In genomic region chr2:160357442-160357841, GRCm38 (mm10) we compare ENCODE assay signal across 35 mouse cellular contexts. TPM values are rescaled to one million over a fixed set of nuclear protein-coding genes. Genes with fewer than 3 reads are reported as not detected.
A peak's percentile ranks its signal among the peaks of the same experiment; 100 is the strongest.
DNase-seq lines count a peak whose midpoint lies in the region; ATAC-seq and TF ChIP-seq lines count a peak whose summit lies in the region.
"Had no signal": no experiment of that assay in that cellular context is flagged by ENCODE, and none has a peak within 500 bp of the region (broad histone marks: within the 10 kb centered on the region; RNA-seq: fewer than 3 reads in every experiment).

No protein-coding gene starts in this region.

- peak; percentile 31; the same call in 1 of the 2 replicates for ATAC-seq in forebrain, embryonic 13.5 days
- no peak for ATAC-seq in forebrain, embryonic 16.5 days
- peak; percentile 43; the same call in 1 of the 2 replicates for ATAC-seq in kidney, embryonic 16.5 days (ENCODE audit: low FRiP score, low TSS enrichment)
- ATAC-seq in neural tube, embryonic 11.5 days (ENCODE audit: insufficient read depth, low FRiP score, low TSS enrichment): peak; percentile 65
- ATAC-seq in neural tube, embryonic 15.5 days (ENCODE audit: low FRiP score): no peak
- ATAC-seq: Patski had no signal

- H3K4me2 ChIP-seq in forebrain, embryonic 13.5 days: no peak overlapping the region
- H3K4me2 ChIP-seq in forebrain, embryonic 16.5 days (ENCODE audit: low read length): no peak overlapping the region
- no peak overlapping the region for H3K4me2 ChIP-seq in kidney, embryonic 16.5 days (replicated peaks; ENCODE audit: low read depth, low read length)
- H3K4me2 ChIP-seq in neural tube, embryonic 11.5 days (ENCODE audit: low read depth): no peak overlapping the region
- H3K4me2 ChIP-seq in neural tube, embryonic 15.5 days: no peak overlapping the region
- H3K4me2 ChIP-seq: embryonic facial prominence, embryonic 15.5 days; forebrain, embryonic 12.5 days; heart, embryonic 11.5 days; hindbrain, embryonic 13.5 days; limb, embryonic 15.5 days; stomach, embryonic 15.5 days had no signal

- no peak for TF ChIP-seq POLR2A in kidney, adult 2 months (IDR thresholded peaks at IDR 0.05; ENCODE audit: low read depth, low read length)

- no peaks in the 10 kb centered on the region for H3K9me3 ChIP-seq in forebrain, embryonic 13.5 days (replicated peaks)
- H3K9me3 ChIP-seq in forebrain, embryonic 16.5 days (ENCODE audit: control insufficient read depth, low read length): no peaks in the 10 kb centered on the region
- no peaks in the 10 kb centered on the region for H3K9me3 ChIP-seq in kidney, embryonic 16.5 days (ENCODE audit: low read length)
- H3K9me3 ChIP-seq in neural tube, embryonic 11.5 days (ENCODE audit: control insufficient read depth, low read length): no peaks in the 10 kb centered on the region
- H3K9me3 ChIP-seq in neural tube, embryonic 15.5 days (replicated peaks): no peaks in the 10 kb centered on the region
- H3K9me3 ChIP-seq: embryonic facial prominence, embryonic 10.5 days; embryonic facial prominence, embryonic 15.5 days; forebrain, embryonic 12.5 days; hindbrain, embryonic 13.5 days; limb, embryonic 15.5 days; stomach, embryonic 15.5 days had no signal

- H3K36me3 ChIP-seq in forebrain, embryonic 13.5 days (ENCODE audit: poor library complexity, severe bottlenecking): no peaks in the 10 kb centered on the region
- no peaks in the 10 kb centered on the region for H3K36me3 ChIP-seq in forebrain, embryonic 16.5 days (ENCODE audit: control insufficient read depth, insufficient read depth)
- H3K36me3 ChIP-seq in kidney, embryonic 16.5 days (ENCODE audit: insufficient read depth, low read length): no peaks in the 10 kb centered on the region
- no peaks in the 10 kb centered on the region; the same call in 1 of the 2 replicates for H3K36me3 ChIP-seq in kidney, adult 2 months (ENCODE audit: control insufficient read depth, insufficient read depth, low read length)
- no peaks in the 10 kb centered on the region for H3K36me3 ChIP-seq in neural tube, embryonic 11.5 days (ENCODE audit: control insufficient read depth, insufficient read depth, low read length)
- H3K36me3 ChIP-seq in neural tube, embryonic 15.5 days: no peaks in the 10 kb centered on the region
- H3K36me3 ChIP-seq: embryonic facial prominence, embryonic 10.5 days; embryonic facial prominence, embryonic 15.5 days; forebrain, embryonic 12.5 days; hindbrain, embryonic 13.5 days; limb, embryonic 15.5 days; stomach, embryonic 15.5 days had no signal

- H3K4me1 ChIP-seq in forebrain, embryonic 13.5 days: peaks cover 5% of the 10 kb centered on the region; the same call in 1 of the 2 replicates
- peaks cover 4% of the 10 kb centered on the region; the same call in 1 of the 2 replicates for H3K4me1 ChIP-seq in forebrain, embryonic 16.5 days (replicated peaks; ENCODE audit: control insufficient read depth, insufficient read depth, low read length)
- 0 out of 2 replicates have a peak, but pooled peaks cover 2% of the 10 kb centered on the region for H3K4me1 ChIP-seq in kidney, embryonic 16.5 days (ENCODE audit: insufficient read depth, low read length)
- H3K4me1 ChIP-seq in kidney, adult 2 months (ENCODE audit: control insufficient read depth, insufficient read depth, low read length): no peaks in the 10 kb centered on the region
- H3K4me1 ChIP-seq in neural tube, embryonic 11.5 days (ENCODE audit: control insufficient read depth, insufficient read depth, low read length): no peaks in the 10 kb centered on the region; the same call in 1 of the 2 replicates
- H3K4me1 ChIP-seq in neural tube, embryonic 15.5 days: 0 out of 2 replicates have a peak, but pooled peaks cover 18% of the 10 kb centered on the region
- H3K4me1 ChIP-seq: stomach, embryonic 15.5 days had no signal

- no peak overlapping the region for H3K27ac ChIP-seq in forebrain, embryonic 13.5 days
- H3K27ac ChIP-seq in forebrain, embryonic 16.5 days (ENCODE audit: low read length): no peak overlapping the region
- H3K27ac ChIP-seq in kidney, embryonic 16.5 days (ENCODE audit: low read length): no peak overlapping the region
- H3K27ac ChIP-seq in kidney, adult 2 months (ENCODE audit: insufficient read depth, low read depth, low read length): no peak overlapping the region
- H3K27ac ChIP-seq in neural tube, embryonic 11.5 days (ENCODE audit: low read depth, low read length): no peak overlapping the region
- no peak overlapping the region for H3K27ac ChIP-seq in neural tube, embryonic 15.5 days (replicated peaks)
- H3K27ac ChIP-seq: embryonic facial prominence, embryonic 10.5 days; embryonic facial prominence, embryonic 15.5 days; forebrain, embryonic 12.5 days; gastrocnemius, adult 2 months; hindbrain, embryonic 13.5 days; kidney, postnatal 0 days; left cerebral cortex, adult 2 months; limb, embryonic 15.5 days; liver, embryonic 14.5 days; macrophage; stomach, embryonic 15.5 days had no signal

- H3K4me3 ChIP-seq in forebrain, embryonic 13.5 days: no peak overlapping the region
- H3K4me3 ChIP-seq in forebrain, embryonic 16.5 days (replicated peaks; ENCODE audit: low read length): no peak overlapping the region
- H3K4me3 ChIP-seq in kidney, embryonic 16.5 days (ENCODE audit: low read length): no peak overlapping the region
- H3K4me3 ChIP-seq in kidney, adult 2 months (ENCODE audit: insufficient read depth, low read depth, low read length): no peak overlapping the region
- H3K4me3 ChIP-seq in neural tube, embryonic 11.5 days (ENCODE audit: low read depth, low read length): no peak overlapping the region
- H3K4me3 ChIP-seq in neural tube, embryonic 15.5 days (replicated peaks): no peak overlapping the region
- H3K4me3 ChIP-seq: embryonic facial prominence, embryonic 10.5 days; embryonic facial prominence, embryonic 15.5 days; forebrain, embryonic 12.5 days; gastrocnemius, adult 2 months; hindbrain, embryonic 13.5 days; left cerebral cortex, adult 2 months; limb, embryonic 15.5 days; stomach, embryonic 15.5 days had no signal

- H3K27me3 ChIP-seq in forebrain, embryonic 13.5 days: peaks cover 51% of the 10 kb centered on the region
- H3K27me3 ChIP-seq in forebrain, embryonic 16.5 days (replicated peaks; ENCODE audit: control insufficient read depth, insufficient read depth, low read length): peaks cover 38% of the 10 kb centered on the region
- peaks cover 49% of the 10 kb centered on the region for H3K27me3 ChIP-seq in kidney, embryonic 16.5 days (ENCODE audit: insufficient read depth, low read length)
- no peaks in the 10 kb centered on the region for H3K27me3 ChIP-seq in kidney, adult 2 months (replicated peaks; ENCODE audit: control insufficient read depth, insufficient read depth, low read length)
- peaks cover 42% of the 10 kb centered on the region for H3K27me3 ChIP-seq in neural tube, embryonic 11.5 days (ENCODE audit: control insufficient read depth, insufficient read depth, low read length)
- peaks cover 67% of the 10 kb centered on the region for H3K27me3 ChIP-seq in neural tube, embryonic 15.5 days (replicated peaks)
- H3K27me3 ChIP-seq: Patski had no signal

- no peak for TF ChIP-seq CTCF in kidney, adult 2 months (conservative IDR thresholded peaks at IDR 0.05; ENCODE audit: insufficient read depth, insufficient read length, low read depth, low read length)

- 54% methylated on average over 4 of the region's 4 CpGs for WGBS in forebrain, embryonic 13.5 days
- 50% methylated on average over 4 of the region's 4 CpGs for WGBS in forebrain, embryonic 16.5 days
- WGBS in kidney, embryonic 16.5 days: 20% methylated on average over 4 of the region's 4 CpGs
- 74% methylated on average over 4 of the region's 4 CpGs for WGBS in kidney, adult 2 months
- 35% methylated on average over 4 of the region's 4 CpGs for WGBS in neural tube, embryonic 11.5 days
- 33% methylated on average over 4 of the region's 4 CpGs for WGBS in neural tube, embryonic 15.5 days

- DNase-seq in kidney, adult 2 months: no peak
- no peak for DNase-seq in neural tube, embryonic 11.5 days (ENCODE audit: low spot score)
- no peak for DNase-seq in layer of hippocampus, postnatal 36 days
- DNase-seq: adrenal gland, postnatal 10 days; cerebellum, adult 11 months; cerebellum, adult 9-10 months; cerebellum, postnatal 36 days; gastrocnemius, adult 2 months; gastrocnemius, postnatal 36 days; heart, adult 18-20 months; heart, postnatal 36 days; layer of hippocampus, adult 9-11 months; lung, adult 2 months; lung, postnatal 10 days; right cerebral cortex, postnatal 25 days had no signal

- no peak overlapping the region for H3K9ac ChIP-seq in forebrain, embryonic 13.5 days
- no peak overlapping the region for H3K9ac ChIP-seq in forebrain, embryonic 16.5 days (replicated peaks; ENCODE audit: low read depth, low read length)
- H3K9ac ChIP-seq in kidney, embryonic 16.5 days (replicated peaks; ENCODE audit: low read length): no peak overlapping the region
- no peak overlapping the region for H3K9ac ChIP-seq in neural tube, embryonic 11.5 days (ENCODE audit: low read length)
- H3K9ac ChIP-seq in neural tube, embryonic 15.5 days (replicated peaks): no peak overlapping the region
- H3K9ac ChIP-seq: embryonic facial prominence, embryonic 15.5 days; forebrain, embryonic 12.5 days; hindbrain, embryonic 13.5 days; limb, embryonic 15.5 days; liver, embryonic 14.5 days; stomach, embryonic 15.5 days had no signal

RNA-seq across cellular contexts. Expression of gene Mafb, which starts 9.4 kb away (rescaled TPM):
- 7.8 and 8.5 TPM in 2 replicates for polyA plus RNA-seq in forebrain, embryonic 13.5 days (2015; fragmentation: Nextera tagmentation; extraction: Ambion mirVana)
- 14.9 and 16.4 TPM in 2 replicates for polyA plus RNA-seq in forebrain, embryonic 16.5 days (2015; fragmentation: Nextera tagmentation; extraction: Ambion mirVana)
- polyA plus RNA-seq in kidney, embryonic 16.5 days (2015; fragmentation: Nextera tagmentation; extraction: Ambion mirVana): 31.4 and 35.8 TPM in 2 replicates
- 8.0 and 8.5 TPM in 2 replicates for polyA plus RNA-seq in kidney, adult 2 months (2012; rRNA removed)
- polyA plus RNA-seq in neural tube, embryonic 11.5 days (2014; fragmentation: Nextera tagmentation; extraction: Ambion mirVana): 11.6 and 13.3 TPM in 2 replicates
- polyA plus RNA-seq in neural tube, embryonic 15.5 days (2015; fragmentation: Nextera tagmentation; extraction: Ambion mirVana): 20.1 and 22.9 TPM in 2 replicates
- 10 to 100 TPM; 13.8 to 14.3 TPM for total RNA-seq in layer of hippocampus, postnatal 36 days (2021)
- total RNA-seq: MEL had no signal

RNA-seq across cellular contexts. Expression of gene Gm826, which starts 23.5 kb away (rescaled TPM):
- 0.31 TPM in 1 of 2 replicates, not detected in the other for polyA plus RNA-seq in forebrain, embryonic 13.5 days (2015; fragmentation: Nextera tagmentation; extraction: Ambion mirVana)
- not detected in 2 replicates for polyA plus RNA-seq in forebrain, embryonic 16.5 days (2015; fragmentation: Nextera tagmentation; extraction: Ambion mirVana)
- polyA plus RNA-seq in kidney, embryonic 16.5 days (2015; fragmentation: Nextera tagmentation; extraction: Ambion mirVana): 0.67 and 0.91 TPM in 2 replicates
- 0.25 and 0.41 TPM in 2 replicates for polyA plus RNA-seq in kidney, adult 2 months (2012; rRNA removed)
- not detected in 2 replicates for polyA plus RNA-seq in neural tube, embryonic 11.5 days (2014; fragmentation: Nextera tagmentation; extraction: Ambion mirVana)
- 0.42 TPM in 1 of 2 replicates, not detected in the other for polyA plus RNA-seq in neural tube, embryonic 15.5 days (2015; fragmentation: Nextera tagmentation; extraction: Ambion mirVana)
- not detected for total RNA-seq in layer of hippocampus, postnatal 36 days (2021)
- total RNA-seq: left cerebral cortex, adult 2 months; left cerebral cortex, postnatal 25 days; megakaryocyte-erythroid progenitor cell, adult 5-6 weeks; MEL had no signal
- polyA plus RNA-seq: hindbrain, embryonic 13.5 days; neural tube, embryonic 14.5 days had no signal

Comparison
In these comparisons a context has a peak if more than half of its experiments do, and no peak if none do; other contexts are left out.
1. ATAC-seq: peak in forebrain, embryonic 13.5 days (single experiment), kidney, embryonic 16.5 days (single experiment) and neural tube, embryonic 11.5 days (single experiment); none in forebrain, embryonic 16.5 days (single experiment) and neural tube, embryonic 15.5 days (single experiment).